Mouse (Mus musculus) urinary bladder, postnatal 4 days (tissue): Measurements from ENCODE around the gene Cngb1.

Source experiments
- DNase-seq, 2 experiments: peaks; one replicate each; pipeline ENCODE4 v3.0.0; 2021 to 2022; ENCODE audit warnings: low spot score in 2 of 2

Gene Cngb1

GRCm38 (mm10) chr8:95323201-95323600 is 16.8 kb upstream of the Cngb1 start:
- no peak for DNase-seq

DNA sequence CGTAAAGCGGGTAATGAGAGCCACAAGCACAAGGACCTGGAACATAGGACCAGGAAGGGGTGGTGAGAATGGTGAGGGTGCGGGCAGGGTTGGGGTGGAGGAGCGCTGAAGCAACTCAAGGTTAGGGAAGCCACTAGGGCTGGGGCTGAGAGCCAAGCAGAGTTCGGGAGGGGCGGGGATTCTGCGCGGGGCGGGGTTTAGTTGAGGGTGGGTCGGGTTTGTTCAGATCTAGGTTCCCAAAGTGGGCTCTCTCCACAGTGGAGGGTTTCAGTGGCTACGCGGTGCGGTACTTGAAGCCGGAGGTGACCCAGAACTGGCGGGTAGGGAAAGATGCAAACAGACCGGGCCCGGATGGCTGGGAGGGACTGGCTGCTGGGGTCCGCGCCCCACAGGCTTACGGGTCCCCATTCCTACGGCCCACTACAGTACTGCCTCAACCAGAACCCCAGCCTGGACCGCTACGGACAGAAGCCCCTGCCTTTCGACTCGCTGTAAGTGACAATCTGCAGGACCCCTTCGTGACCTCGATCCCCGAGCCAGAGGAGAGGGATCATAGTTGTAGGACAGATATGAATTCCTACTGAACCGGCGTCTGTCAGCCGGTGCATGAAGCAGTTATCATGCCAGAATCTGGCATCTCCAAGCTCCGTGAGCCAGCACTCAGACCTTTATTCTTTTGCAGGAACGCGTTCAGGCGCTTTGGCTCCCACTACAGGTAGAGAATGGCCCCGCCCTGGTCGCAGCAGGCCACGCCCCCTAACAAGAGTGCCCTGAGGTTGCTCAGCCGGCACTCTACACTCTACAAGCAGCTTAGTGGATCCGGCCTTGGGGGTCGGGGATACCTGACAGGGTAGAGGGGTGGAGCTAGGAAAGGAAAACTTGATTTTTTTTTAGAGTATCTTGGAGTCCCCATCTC is 14.1 kb upstream of the Cngb1 start:
- peak; percentile 38 to 74 for DNase-seq

DNA sequence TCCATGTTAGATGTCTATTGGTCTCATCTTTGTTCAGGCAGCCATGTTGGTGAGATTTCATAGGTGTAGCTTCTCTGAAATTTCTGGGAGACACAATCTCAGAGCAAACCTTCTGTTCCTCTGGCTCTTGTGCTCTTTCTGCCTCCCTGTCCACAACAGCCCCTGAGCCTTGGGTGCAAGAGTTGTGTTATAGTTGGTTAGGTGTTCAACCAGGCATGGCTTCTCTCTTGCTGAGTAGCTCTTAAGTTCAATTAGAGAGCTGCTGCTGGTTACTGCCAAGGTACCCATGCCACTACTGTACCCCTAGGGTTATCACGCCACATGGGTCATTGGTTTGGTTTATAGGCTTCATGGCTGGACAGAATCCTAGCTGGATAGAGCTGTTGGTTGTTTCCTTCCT is 9.0 kb upstream of the Cngb1 start:
- DNase-seq, result no peak

- DNase-seq, result no peak
Measured at GRCm38 (mm10) chr8:95314707-95315106, 8.3 kb upstream of the Cngb1 start.

GRCm38 (mm10) chr8:95313857-95314256 is 7.5 kb upstream of the Cngb1 start:
- DNase-seq, result no peak

DNA sequence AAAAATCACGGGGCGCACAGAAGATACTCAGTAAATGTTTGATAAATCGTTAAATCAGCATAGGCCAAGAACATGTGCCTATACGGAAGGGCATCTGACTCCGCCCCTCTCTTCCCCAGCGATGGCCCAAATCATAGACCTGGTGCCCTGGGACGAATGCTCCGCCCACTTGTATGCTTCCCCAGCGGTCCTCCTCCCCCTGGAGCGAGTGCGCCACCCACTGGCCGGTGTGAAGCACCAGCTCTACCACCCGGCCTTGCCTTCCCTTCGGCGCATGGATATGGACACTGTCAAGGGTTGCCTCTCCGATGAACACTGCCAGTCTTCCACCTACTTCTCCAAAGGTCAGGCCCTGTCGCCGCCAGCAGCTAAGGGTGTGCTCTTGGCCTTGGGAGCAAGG is 6.5 kb upstream of the Cngb1 start:
- DNase-seq, result no peak

DNA sequence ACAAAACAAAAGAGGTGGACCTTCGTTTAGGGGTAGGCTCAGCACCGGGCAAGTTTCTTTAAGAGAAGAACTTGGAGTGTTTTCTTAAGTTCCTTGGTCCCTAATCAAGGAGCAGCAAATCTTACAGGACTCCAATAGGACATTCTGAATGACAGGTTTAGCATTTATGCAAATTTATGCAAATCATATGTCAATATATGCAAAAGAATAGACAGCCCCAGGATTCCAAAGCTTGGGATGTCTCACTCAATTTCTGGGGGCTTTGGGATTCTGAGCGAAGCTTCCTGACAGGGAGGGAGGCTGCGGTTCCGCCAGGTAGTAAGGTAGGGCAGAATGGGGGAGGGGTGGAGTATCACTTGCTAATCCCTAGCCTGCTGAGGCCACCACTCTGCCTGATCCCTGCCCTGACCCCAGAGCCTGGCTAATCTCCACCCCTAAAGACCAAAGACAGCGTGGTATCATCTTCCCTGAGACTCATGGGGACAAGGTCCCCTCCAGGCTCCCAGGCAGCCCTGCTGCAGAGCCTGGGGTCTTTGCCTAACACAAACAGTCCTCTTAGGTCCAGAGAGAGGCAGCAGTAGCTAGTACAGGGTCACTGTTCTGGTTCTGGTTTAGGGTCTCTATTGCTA is 4.1 kb upstream of the Cngb1 start, which contains the start of gene Tepp:
Tepp (plus strand) TSS at position 225 of the 629 bp plus-strand sequence.
- DNase-seq, result no peak

- DNase-seq, result no peak
Measured at GRCm38 (mm10) chr8:95305526-95305925, 859 bp downstream of the Cngb1 start.

- DNase-seq, result no peak
Measured at GRCm38 (mm10) chr8:95302410-95302809, 4.0 kb downstream of the Cngb1 start.

- DNase-seq, result peak in 1 of 2 experiments; percentile 52
Measured at GRCm38 (mm10) chr8:95293891-95294290, 12.5 kb downstream of the Cngb1 start.

GRCm38 (mm10) chr8:95293172-95293571 is 13.2 kb downstream of the Cngb1 start:
- DNase-seq, result peak; percentile 67 to 88

GRCm38 (mm10) chr8:95289066-95289650 is 17.2 kb downstream of the Cngb1 start:
- no peak for DNase-seq

DNA sequence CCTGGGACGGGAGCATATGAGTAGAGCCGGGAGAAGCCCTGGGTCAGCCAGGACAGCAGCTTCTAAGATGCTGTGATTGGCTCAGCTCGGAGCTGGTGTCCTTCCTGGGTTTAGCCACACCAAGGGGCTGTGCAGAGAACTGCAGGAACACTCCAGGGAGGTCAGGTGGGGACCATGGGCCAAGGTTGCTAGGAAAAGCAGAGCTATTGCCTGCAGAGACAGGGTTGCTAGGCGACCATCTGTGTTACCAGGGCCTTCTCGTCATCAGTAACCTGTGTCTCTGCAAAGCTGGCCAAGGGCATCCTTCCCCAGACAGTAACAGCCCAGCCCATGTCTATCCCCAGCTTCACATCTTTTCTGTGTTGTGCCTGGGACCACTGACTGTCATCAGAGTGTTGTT is 24.9 kb downstream of the Cngb1 start:
- DNase-seq, result no peak

GRCm38 (mm10) chr8:95272871-95273270 is 33.5 kb downstream of the Cngb1 start:
- DNase-seq, result no peak

DNA sequence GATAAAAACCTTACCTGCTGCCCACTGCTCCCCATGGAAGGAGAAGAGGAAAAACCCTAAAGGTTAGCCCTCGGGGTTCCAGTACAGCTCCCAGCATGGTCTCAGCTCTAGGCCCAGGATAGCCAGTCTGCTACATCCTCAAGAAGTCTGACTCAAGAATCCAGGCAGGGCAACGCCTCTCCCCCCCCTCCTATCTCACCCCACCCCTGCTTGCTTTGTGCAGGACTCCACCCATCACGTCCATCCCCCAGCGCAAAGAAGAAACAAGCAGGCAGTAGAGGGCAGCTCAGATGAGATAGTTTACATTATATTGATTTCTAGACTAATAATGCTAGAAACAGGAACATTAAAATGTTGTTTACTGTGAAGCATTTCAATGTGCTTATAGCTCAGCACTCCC is 34.5 kb downstream of the Cngb1 start:
- no peak for DNase-seq

DNA sequence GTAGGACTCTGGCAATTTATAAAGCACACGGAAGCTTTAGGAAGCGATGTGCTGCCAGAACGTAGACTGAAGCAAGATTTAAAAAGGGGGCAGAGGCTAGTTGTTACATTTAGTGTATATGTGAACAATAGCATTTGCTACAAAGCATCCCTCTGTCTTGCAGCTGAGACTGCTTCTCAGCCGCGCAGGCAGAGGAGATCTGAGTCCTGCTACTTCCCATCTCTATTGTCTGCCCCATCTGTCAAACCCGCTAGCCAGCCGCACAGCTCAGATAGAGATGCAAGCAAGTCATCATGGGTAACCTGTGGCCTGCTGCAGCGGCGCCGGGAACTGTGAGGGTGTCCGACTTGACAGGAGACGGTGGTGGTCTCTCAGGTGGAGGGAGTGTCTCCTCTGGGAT is 35.9 kb downstream of the Cngb1 start:
- no peak for DNase-seq

- DNase-seq, result no peak
Measured at GRCm38 (mm10) chr8:95262181-95262580, 44.2 kb downstream of the Cngb1 start.

GRCm38 (mm10) chr8:95255611-95256010 is 50.8 kb downstream of the Cngb1 start:
- no peak for DNase-seq

DNA sequence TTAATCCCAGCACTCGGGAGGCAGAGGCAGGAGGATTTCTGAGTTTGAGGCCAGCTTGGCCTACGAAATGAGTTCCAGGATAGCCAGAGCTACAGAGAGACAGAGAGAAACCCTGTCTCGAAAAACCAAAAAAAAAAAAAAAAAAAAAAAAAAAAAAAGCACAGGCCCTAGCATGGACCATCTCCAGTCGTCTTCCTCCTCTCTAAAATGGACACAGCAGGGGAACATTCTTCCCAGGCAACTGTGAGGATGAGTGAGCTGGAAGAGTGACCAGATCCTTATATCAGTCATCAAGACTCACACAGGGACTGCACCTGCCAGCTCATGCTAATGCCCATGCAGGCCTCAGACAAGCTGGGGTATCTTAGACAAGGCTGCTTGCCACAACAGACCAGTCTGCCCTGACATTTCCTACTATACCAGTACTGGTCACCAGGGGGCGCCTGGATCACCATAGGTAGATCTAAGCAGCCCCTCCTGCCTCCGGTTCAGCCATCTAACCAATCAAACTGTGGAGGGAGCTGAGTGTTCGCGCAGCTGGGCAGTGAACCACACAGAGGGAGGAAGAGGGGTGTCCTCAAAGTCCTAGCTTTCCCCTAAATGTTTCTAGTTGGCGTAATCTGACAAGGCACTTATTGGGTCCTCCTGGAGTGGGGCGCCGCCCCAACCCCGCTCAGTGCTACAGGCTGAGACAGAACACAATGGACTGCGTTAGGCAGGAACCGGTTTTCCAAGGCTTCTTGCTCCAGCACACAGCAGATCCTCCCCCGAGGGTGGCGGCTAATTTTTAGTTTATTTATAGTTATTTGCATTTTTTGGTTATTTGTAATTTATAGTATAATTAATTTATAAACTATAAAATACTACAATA is 51.6 kb downstream of the Cngb1 start:
- peak; percentile 90 to 98 for DNase-seq

- no peak for DNase-seq
Measured at GRCm38 (mm10) chr8:95252056-95252455, 54.3 kb downstream of the Cngb1 start.

DNA sequence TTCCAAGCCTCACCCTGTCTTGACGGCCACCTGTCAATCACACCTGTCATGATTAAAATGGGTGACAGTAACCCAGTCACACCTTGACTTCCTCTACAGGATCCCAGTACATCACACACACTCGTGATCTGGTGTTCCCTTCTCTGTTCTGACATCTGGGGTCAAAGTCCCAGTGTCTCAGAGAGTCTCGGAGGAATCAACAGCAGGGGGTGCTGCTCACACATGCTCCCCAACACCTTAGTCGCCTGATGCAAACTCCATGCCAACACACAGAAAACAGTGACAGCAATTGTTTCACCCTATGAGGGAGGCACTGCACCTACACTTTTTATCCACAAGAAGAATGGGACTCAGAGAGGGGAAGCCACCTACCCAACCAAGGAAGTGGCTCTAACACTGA is 56.5 kb downstream of the Cngb1 start:
- no peak for DNase-seq

DNA sequence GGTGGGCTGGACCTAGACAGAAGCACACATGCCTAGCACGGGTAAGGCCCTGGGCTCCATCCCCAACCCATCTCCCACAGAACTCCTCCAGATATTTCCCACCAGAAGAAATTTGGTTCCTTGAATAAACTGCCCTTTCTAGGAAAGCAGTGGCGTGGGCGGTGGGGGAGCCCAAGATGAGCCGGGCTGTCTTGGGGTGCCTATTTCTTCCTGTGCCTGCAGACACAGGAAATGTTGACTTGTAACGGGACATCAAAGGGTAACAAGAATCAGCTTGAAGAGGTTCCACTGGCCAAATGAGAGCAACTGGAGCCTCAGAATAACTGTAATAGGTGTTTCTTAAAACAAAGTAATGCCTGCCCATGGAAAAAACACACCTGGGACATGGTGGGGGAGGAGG is 59.1 kb downstream of the Cngb1 start:
- no peak for DNase-seq
